Mouse (Mus musculus) embryonic facial prominence, embryonic 15.5 days (tissue): Measurements from ENCODE around the gene B3galt4. TPM values are rescaled to one million over a fixed set of nuclear protein-coding genes. Genes with fewer than 3 reads are reported as not detected.

Experiments used
- ATAC-seq: fragments of 200-750 bp; cut with Nextera tagmentation; 2 replicates; pipeline ENCODE4 v1.8.0; 2017; ENCODE audit warnings: low read depth, moderate TSS enrichment; ENCODE audit not compliant: insufficient number of reproducible peaks, low FRiP score, low TSS enrichment
- H3K27ac ChIP-seq: fragments of 300-500 bp; sonication (generic); replicated peaks from 2 replicates; pipeline ENCODE4 v1.5.1; 2015; ENCODE audit warnings: mild to moderate bottlenecking, inconsistent platforms
- H3K27me3 ChIP-seq: fragments of 300-500 bp; sonication (generic); 2 replicates; pipeline ENCODE4 v1.6.1; 2015; ENCODE audit warnings: inconsistent platforms
- H3K36me3 ChIP-seq: fragments of 300-500 bp; sonication (generic); 2 replicates; pipeline ENCODE4 v1.6.1; 2015; ENCODE audit warnings: mild to moderate bottlenecking, inconsistent platforms
- H3K4me1 ChIP-seq: fragments of 300-500 bp; sonication (generic); 2 replicates; pipeline ENCODE4 v1.6.1; 2015; ENCODE audit warnings: inconsistent platforms
- H3K4me2 ChIP-seq: fragments of 300-500 bp; sonication (generic); replicated peaks from 2 replicates; pipeline ENCODE4 v1.6.1; 2015; ENCODE audit warnings: mild to moderate bottlenecking, inconsistent platforms
- H3K4me3 ChIP-seq: fragments of 300-500 bp; sonication (generic); replicated peaks from 2 replicates; pipeline ENCODE4 v1.5.1; 2015; ENCODE audit warnings: mild to moderate bottlenecking, inconsistent platforms
- H3K9ac ChIP-seq: fragments of 300-500 bp; sonication (generic); 2 replicates; pipeline ENCODE4 v1.6.1; 2015; ENCODE audit warnings: inconsistent platforms
- H3K9me3 ChIP-seq: fragments of 300-500 bp; sonication (generic); replicated peaks from 2 replicates; pipeline ENCODE4 v1.6.1; 2016; ENCODE audit warnings: inconsistent platforms
- WGBS: fragments of 180-500 bp; shearing (Covaris S2); methylation state at CpG from one replicate; pipeline ENCODE4 v1.1.7; 2015; 5-methylcytosine and 5-hydroxymethylcytosine counted together
- polyA plus RNA-seq: library from polyadenylated mRNA; unstranded; fragments of >200 nt; fragmentation: Nextera tagmentation; extraction: Ambion mirVana; gene quantifications from 2 replicates; pipeline ENCODE4 v1.2.1, GENCODE M21; 2015

The B3galt4 gene
- polyA plus RNA-seq, 1 experiment from 2014 or later = 8.5 TPM

- 60% methylated on average over 21 of the region's 21 CpGs for WGBS
Measured at GRCm38 (mm10) chr17:33928251-33928947, 22.9 kb downstream of the B3galt4 start.

GRCm38 (mm10) chr17:33926207-33926932 is 24.9 kb downstream of the B3galt4 start:
- ATAC-seq = no peak
- H3K27ac ChIP-seq = no peak overlapping the region
- H3K4me1 ChIP-seq = peaks cover 22% of the 10 kb centered on the region
- WGBS = 73% methylated on average over 17 of the region's 17 CpGs
- no peak overlapping the region for H3K4me2 ChIP-seq
- H3K4me3 ChIP-seq = no peak overlapping the region
- peaks cover 9% of the 10 kb centered on the region; the same call in 1 of the 2 replicates for H3K36me3 ChIP-seq
- no peaks in the 10 kb centered on the region for H3K27me3 ChIP-seq
- no peaks in the 10 kb centered on the region for H3K9me3 ChIP-seq
- no peak overlapping the region for H3K9ac ChIP-seq

More at GRCm38 (mm10) chr17:33928251-33928947, 22.9 kb downstream of the B3galt4 start:
- peak overlapping the region; percentile 67 for H3K9ac ChIP-seq
- H3K4me2 ChIP-seq = peak overlapping the region; percentile 98
- H3K27ac ChIP-seq = no peak overlapping the region
- peaks cover 30% of the 10 kb centered on the region for H3K4me1 ChIP-seq
- peaks cover 21% of the 10 kb centered on the region for H3K36me3 ChIP-seq
- no peak for ATAC-seq
- H3K27me3 ChIP-seq = no peaks in the 10 kb centered on the region
- H3K4me3 ChIP-seq = peak overlapping the region; percentile 78
- H3K9me3 ChIP-seq = no peaks in the 10 kb centered on the region

GRCm38 (mm10) chr17:33925406-33926116 is 25.7 kb downstream of the B3galt4 start:
- WGBS = 78% methylated on average over 21 of the region's 21 CpGs
- H3K4me2 ChIP-seq = no peak overlapping the region
- peaks cover 14% of the 10 kb centered on the region for H3K4me1 ChIP-seq
- no peak overlapping the region for H3K9ac ChIP-seq
- no peak overlapping the region for H3K4me3 ChIP-seq
- H3K36me3 ChIP-seq = peaks cover 9% of the 10 kb centered on the region; the same call in 1 of the 2 replicates
- no peak overlapping the region for H3K27ac ChIP-seq
- no peaks in the 10 kb centered on the region for H3K27me3 ChIP-seq
- no peaks in the 10 kb centered on the region for H3K9me3 ChIP-seq
- ATAC-seq = no peak

GRCm38 (mm10) chr17:33924577-33925283 is 26.6 kb downstream of the B3galt4 start:
- WGBS = 88% methylated on average over 10 of the region's 10 CpGs
- peaks cover 9% of the 10 kb centered on the region; the same call in 1 of the 2 replicates for H3K36me3 ChIP-seq
- H3K9ac ChIP-seq = no peak overlapping the region
- H3K4me2 ChIP-seq = no peak overlapping the region
- H3K27ac ChIP-seq = no peak overlapping the region
- H3K4me1 ChIP-seq = peaks cover 11% of the 10 kb centered on the region
- H3K27me3 ChIP-seq = no peaks in the 10 kb centered on the region
- H3K4me3 ChIP-seq = no peak overlapping the region
- ATAC-seq = no peak
- H3K9me3 ChIP-seq = no peaks in the 10 kb centered on the region

DNA sequence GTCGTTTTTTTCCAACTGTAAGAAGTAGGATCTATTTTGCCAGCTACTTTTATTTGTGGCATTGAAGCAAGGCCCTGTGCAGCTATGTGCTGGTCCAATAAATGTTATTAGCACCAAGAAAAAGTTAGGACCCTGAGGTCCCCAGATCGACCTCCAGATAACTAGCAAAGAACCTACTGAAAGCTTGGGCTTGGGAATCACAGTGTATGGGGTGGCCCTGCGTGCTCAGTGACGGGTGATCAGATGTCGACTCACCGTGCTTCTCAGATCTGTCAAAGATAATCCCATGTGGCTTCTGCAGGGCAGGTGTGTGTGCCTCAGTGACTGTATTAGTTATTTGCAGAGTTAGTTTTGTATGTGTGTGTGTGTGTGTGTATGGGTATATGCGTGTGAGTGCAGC is 29.9 kb downstream of the B3galt4 start:
- Histone ChIP-seq H3K27ac (no peak overlapping the region), H3K9me3 (no peaks in the 10 kb centered on the region), H3K36me3 (peaks cover 10% of the 10 kb centered on the region; the same call in 1 of the 2 replicates), H3K4me2 (no peak overlapping the region), H3K4me3 (0 out of 2 replicates have a peak overlapping the region, but pooled peaks have one; percentile 66), H3K4me1 (peaks cover 22% of the 10 kb centered on the region), H3K9ac (no peak overlapping the region), H3K27me3 (no peaks in the 10 kb centered on the region)
- ATAC-seq = no peak
- WGBS = 79% methylated on average over 7 of the region's 7 CpGs

GRCm38 (mm10) chr17:33920282-33921097 is 30.8 kb downstream of the B3galt4 start:
- Histone ChIP-seq H3K27me3 (no peaks in the 10 kb centered on the region), H3K4me1 (peaks cover 24% of the 10 kb centered on the region), H3K4me3 (peak overlapping the region; percentile 66), H3K4me2 (peak overlapping the region; percentile 90), H3K36me3 (peaks cover 10% of the 10 kb centered on the region; the same call in 1 of the 2 replicates), H3K9ac (peak overlapping the region; percentile 39), H3K27ac (peak overlapping the region; percentile 76), H3K9me3 (no peaks in the 10 kb centered on the region)
- ATAC-seq = peak; percentile 11
- under 1% methylated on average over 36 of the region's 36 CpGs for WGBS

- Histone ChIP-seq H3K4me3 (peak overlapping the region; percentile 66), H3K4me1 (peaks cover 33% of the 10 kb centered on the region), H3K27me3 (no peaks in the 10 kb centered on the region), H3K27ac (peak overlapping the region; percentile 76), H3K9me3 (no peaks in the 10 kb centered on the region), H3K9ac (peak overlapping the region; percentile 39), H3K4me2 (peak overlapping the region; percentile 90), H3K36me3 (peaks cover 15% of the 10 kb centered on the region; the same call in 1 of the 2 replicates)
- no peak for ATAC-seq
- under 1% methylated on average over 52 of the region's 52 CpGs for WGBS
Measured at GRCm38 (mm10) chr17:33919351-33920281, 31.7 kb downstream of the B3galt4 start.

GRCm38 (mm10) chr17:33918293-33919203 is 32.7 kb downstream of the B3galt4 start:
- Histone ChIP-seq H3K4me1 (peaks cover 34% of the 10 kb centered on the region), H3K9ac (no peak overlapping the region)

More at GRCm38 (mm10) chr17:33918293-33919203, 32.7 kb downstream of the B3galt4 start:
- Histone ChIP-seq H3K4me2 (peak overlapping the region; percentile 90), H3K9me3 (no peaks in the 10 kb centered on the region), H3K4me3 (peak overlapping the region; percentile 66), H3K36me3 (peaks cover 23% of the 10 kb centered on the region), H3K27me3 (no peaks in the 10 kb centered on the region), H3K27ac (peak overlapping the region; percentile 76)
- 54% methylated on average over 37 of the region's 37 CpGs for WGBS
- no peak for ATAC-seq
